Mouse (Mus musculus): Measurements from ENCODE around the gene Dpp7. TPM values are rescaled to one million over a fixed set of nuclear protein-coding genes. Genes with fewer than 3 reads are reported as not detected.

The Dpp7 gene
- polyA plus RNA-seq, 1 experiment from 2014 or later, result 27.0 TPM

DNA sequence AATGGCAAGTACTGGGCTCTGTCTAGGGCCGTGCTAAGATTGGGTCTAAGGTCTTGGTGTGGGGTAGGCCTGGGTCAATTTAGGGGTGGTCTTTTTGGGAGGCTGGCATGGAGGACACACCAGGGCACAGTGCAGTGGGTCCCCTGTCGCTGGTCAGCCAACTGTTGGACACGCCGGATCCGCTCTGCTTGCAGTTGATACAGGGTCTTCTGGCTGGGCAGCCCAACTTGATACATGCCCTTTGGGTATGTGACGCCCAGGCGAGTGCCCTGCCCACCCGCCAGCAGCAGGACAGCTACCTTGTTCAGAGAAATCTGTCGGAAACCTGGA is 8.6 kb upstream of the Dpp7 start:
- peaks cover 43% of the 10 kb centered on the region for H3K27me3 ChIP-seq
- WGBS, result 24% methylated on average over 9 of the region's 9 CpGs
- peak overlapping the region; percentile 69 for H3K9ac ChIP-seq
- no peaks in the 10 kb centered on the region for H3K36me3 ChIP-seq
- peak overlapping the region; percentile 54 for H3K4me3 ChIP-seq
- H3K4me1 ChIP-seq, result peaks cover 5% of the 10 kb centered on the region; the same call in 1 of the 2 replicates
- H3K9me3 ChIP-seq, result no peaks in the 10 kb centered on the region
- H3K27ac ChIP-seq, result no peak overlapping the region
- ATAC-seq (ENCODE audit: insufficient number of reproducible peaks, insufficient read depth, low FRiP score, low TSS enrichment), result no peak; the same call in 1 of the 2 replicates
- H3K4me2 ChIP-seq (replicated peaks), result peak overlapping the region; percentile 99

DNA sequence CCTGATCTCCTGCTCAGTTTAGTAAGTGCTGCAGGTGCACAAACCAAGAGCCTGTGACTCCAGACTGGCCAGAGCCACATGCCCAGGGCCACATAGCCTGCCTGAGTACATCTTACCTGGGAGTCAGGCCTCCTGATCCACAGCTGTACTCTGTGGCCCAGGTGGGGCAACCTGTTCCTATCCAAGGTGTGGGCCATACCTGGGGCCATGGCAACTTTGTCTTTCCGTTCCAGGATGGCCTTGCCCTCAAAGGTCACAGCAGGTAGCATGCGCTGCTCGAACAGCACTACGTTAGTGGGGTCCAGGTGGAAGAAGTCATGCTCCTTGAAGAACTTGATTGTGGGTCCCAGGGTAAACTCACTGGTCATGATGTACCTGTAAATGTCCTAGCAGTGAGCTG is 8.2 kb upstream of the Dpp7 start:
- ATAC-seq (ENCODE audit: insufficient number of reproducible peaks, insufficient read depth, low FRiP score, low TSS enrichment), result no peak
- Histone ChIP-seq H3K27ac (no peak overlapping the region), H3K36me3 (no peaks in the 10 kb centered on the region), H3K27me3 (peaks cover 43% of the 10 kb centered on the region), H3K9ac (no peak overlapping the region), H3K4me2 (replicated peaks) (peak overlapping the region; percentile 99; the same call in 1 of the 2 replicates), H3K4me3 (peak overlapping the region; percentile 54; the same call in 1 of the 2 replicates), H3K4me1 (peaks cover 5% of the 10 kb centered on the region; the same call in 1 of the 2 replicates), H3K9me3 (no peaks in the 10 kb centered on the region)
- WGBS, result 85% methylated on average over 4 of the region's 4 CpGs

DNA sequence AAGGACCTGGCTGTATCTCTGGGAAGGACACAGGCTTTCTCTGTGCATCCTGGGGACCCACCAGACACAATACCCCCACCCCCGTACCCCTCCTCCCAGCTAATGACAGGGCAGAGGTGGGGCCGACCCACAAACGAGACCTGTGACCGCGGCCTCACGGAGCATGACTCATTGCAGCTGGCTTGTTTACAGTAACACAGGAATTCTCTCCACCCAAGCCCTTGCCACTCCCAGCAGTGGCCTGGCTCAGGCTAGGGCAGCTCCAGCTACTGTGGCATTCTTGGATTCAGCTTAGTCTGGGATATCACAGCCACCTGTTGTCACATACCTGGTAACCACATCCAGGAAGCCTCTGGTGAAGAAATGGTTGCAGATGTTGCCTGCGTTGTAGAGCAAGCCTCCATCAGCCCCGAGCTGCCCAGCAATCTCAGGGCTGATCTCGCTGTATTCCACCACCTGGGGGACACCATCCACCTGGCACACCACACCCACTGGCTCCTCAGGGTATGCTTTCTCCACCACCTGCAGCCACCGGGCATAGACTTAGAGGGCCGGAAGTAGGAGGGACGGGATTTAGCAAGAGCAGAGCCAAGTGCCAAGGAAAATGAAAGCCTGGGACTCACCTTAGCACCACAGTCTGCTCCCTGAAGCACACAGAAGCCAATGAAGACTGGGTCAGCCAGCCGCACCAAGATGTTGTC is 7.5 kb upstream of the Dpp7 start:
- Histone ChIP-seq H3K36me3 (no peaks in the 10 kb centered on the region), H3K9me3 (no peaks in the 10 kb centered on the region), H3K27ac (no peak overlapping the region), H3K9ac (no peak overlapping the region), H3K4me1 (peaks cover 5% of the 10 kb centered on the region; the same call in 1 of the 2 replicates), H3K27me3 (peaks cover 43% of the 10 kb centered on the region), H3K4me2 (replicated peaks) (no peak overlapping the region), H3K4me3 (no peak overlapping the region)
- WGBS, result 57% methylated on average over 13 of the region's 13 CpGs
- no peak for ATAC-seq (ENCODE audit: insufficient number of reproducible peaks, insufficient read depth, low FRiP score, low TSS enrichment)

DNA sequence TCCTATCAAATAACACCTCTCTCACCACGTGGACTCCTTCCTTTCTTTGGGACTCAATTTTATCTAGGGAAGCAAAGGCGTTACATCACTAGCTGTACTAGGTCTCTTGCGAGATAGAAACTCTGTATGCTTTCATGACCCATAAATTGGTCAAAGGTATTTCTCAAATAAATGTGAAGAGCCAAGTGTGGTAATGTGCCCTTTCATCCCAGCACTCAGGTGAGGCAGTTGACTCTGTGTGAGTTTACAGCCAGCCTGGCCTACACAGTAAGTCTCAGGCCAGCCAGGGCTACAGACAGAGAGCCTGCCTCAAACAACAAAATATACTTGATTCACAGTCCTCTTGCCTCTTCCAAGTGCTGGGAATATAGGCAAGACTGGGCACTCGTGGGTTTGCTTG is 3.7 kb upstream of the Dpp7 start:
- Histone ChIP-seq H3K4me3 (no peak overlapping the region), H3K27me3 (peaks cover 26% of the 10 kb centered on the region), H3K4me2 (replicated peaks) (no peak overlapping the region), H3K4me1 (peaks cover 16% of the 10 kb centered on the region), H3K9ac (no peak overlapping the region), H3K27ac (no peak overlapping the region), H3K9me3 (no peaks in the 10 kb centered on the region), H3K36me3 (no peaks in the 10 kb centered on the region)
- 79% methylated on average over 4 of the region's 4 CpGs for WGBS
- ATAC-seq (ENCODE audit: insufficient number of reproducible peaks, insufficient read depth, low FRiP score, low TSS enrichment), result no peak

DNA sequence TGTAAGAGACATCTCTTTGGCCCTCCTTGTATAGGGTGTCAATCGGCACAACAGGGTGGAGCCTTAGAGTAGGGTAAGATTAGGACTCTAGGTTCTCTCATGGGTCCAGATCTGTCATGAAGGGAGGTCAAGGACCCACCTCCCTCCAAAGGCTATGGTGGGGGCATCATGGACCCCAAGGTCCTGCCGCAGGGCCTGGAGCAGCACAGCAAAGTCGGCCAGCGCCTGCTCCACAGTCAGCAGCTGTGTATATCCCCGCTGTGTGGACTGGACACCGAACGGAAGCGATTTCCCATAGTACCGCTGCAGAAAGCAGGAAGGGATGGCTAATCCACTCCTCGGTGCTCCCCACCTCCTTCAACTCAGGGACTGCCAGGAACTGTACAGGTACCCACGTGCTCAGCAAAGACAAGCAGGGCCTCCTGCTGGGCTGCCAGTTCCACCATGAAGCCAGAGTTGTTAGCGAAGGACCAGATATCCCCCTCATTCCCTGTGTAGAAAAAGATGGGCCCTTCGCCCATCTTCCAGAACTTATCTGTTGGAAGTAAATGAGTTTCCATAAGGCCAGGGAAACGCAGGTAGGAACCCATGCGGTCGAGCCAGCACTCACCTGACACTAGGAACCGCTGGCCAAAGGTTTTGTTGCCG is 616 bp downstream of the Dpp7 start:
- Histone ChIP-seq H3K27ac (no peak overlapping the region), H3K9me3 (no peaks in the 10 kb centered on the region), H3K4me3 (peak overlapping the region; percentile 55), H3K4me2 (replicated peaks) (peak overlapping the region; percentile 79), H3K9ac (0 out of 2 replicates have a peak overlapping the region, but pooled peaks have one; percentile 40), H3K4me1 (peaks cover 15% of the 10 kb centered on the region), H3K36me3 (peaks cover 30% of the 10 kb centered on the region), H3K27me3 (no peaks in the 10 kb centered on the region)
- 39% methylated on average over 18 of the region's 18 CpGs for WGBS
- ATAC-seq (ENCODE audit: insufficient number of reproducible peaks, insufficient read depth, low FRiP score, low TSS enrichment), result no peak

DNA sequence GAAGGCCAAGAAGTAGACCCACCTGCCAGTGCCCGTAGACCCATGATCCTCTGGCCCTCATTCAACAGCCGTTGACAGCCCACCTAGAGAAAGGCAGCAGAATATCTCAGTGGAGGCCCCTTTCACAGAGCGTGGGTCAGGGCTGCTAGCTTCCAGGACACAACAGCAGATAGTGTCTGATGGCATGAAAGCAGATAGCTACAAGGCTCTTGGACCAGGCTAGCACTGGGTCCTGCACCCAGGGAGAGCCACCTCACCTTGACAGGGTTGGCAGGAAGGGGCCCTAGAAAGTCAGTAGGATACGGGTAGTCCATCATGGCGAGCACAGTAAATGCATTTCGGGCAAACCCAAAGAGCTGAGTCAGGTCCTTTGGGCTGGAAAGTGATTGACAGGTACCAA is 1.9 kb downstream of the Dpp7 start:
- H3K36me3 ChIP-seq, result peaks cover 43% of the 10 kb centered on the region
- WGBS, result 82% methylated on average over 6 of the region's 6 CpGs
- no peak overlapping the region for H3K9ac ChIP-seq
- no peak for ATAC-seq (ENCODE audit: insufficient number of reproducible peaks, insufficient read depth, low FRiP score, low TSS enrichment)
- H3K4me2 ChIP-seq (replicated peaks), result no peak overlapping the region
- H3K4me3 ChIP-seq, result no peak overlapping the region
- peaks cover 15% of the 10 kb centered on the region for H3K4me1 ChIP-seq
- no peaks in the 10 kb centered on the region for H3K27me3 ChIP-seq
- H3K27ac ChIP-seq, result no peak overlapping the region
- H3K9me3 ChIP-seq, result no peaks in the 10 kb centered on the region

DNA sequence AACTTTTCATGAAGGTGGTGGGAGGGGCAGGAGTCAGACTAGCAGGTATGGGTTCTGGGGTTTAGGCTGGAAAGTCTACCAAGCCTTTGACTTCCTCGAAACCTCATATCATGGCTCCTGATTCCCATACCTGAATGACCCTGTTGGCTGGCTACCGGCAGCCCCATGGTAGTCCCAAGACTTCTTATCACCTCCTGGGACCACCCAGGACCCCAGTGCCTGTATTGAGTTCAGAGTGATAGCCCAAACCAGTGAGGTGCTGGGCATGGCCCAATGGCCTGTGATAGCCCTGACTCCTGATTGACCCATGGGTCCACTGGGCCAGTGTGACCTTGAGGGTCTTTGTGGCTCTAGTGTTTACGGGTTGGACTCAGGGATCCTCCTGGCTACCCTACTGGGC is 5.5 kb downstream of the Dpp7 start:
- Histone ChIP-seq H3K4me1 (peaks cover 7% of the 10 kb centered on the region), H3K27ac (no peak overlapping the region), H3K27me3 (no peaks in the 10 kb centered on the region), H3K4me2 (replicated peaks) (no peak overlapping the region), H3K9ac (no peak overlapping the region), H3K4me3 (no peak overlapping the region), H3K36me3 (peaks cover 75% of the 10 kb centered on the region), H3K9me3 (no peaks in the 10 kb centered on the region)
- 95% methylated on average over 3 of the region's 3 CpGs for WGBS
- ATAC-seq (ENCODE audit: insufficient number of reproducible peaks, insufficient read depth, low FRiP score, low TSS enrichment), result no peak

DNA sequence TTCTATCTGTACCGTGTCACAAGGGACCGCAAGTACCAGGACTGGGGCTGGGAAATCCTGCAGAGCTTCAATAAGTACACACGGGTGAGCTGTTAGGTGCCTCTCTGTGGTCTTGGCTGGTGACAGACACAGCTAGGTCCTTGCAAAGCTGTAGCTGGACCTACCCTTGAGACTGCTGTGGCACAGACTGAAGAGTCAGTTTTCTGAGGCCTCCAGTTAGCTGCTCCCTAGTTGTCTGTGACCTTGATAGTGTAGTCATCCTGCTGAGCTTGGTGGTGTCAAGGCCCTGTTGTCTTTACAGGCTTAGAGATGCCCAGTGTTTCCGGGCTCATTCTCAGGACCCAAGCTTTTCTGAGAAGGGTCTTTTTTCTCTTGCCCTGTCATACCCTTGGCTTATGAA is 6.7 kb downstream of the Dpp7 start:
- Histone ChIP-seq H3K9ac (no peak overlapping the region), H3K27ac (no peak overlapping the region), H3K36me3 (peaks cover 87% of the 10 kb centered on the region), H3K4me2 (replicated peaks) (no peak overlapping the region), H3K4me3 (no peak overlapping the region), H3K9me3 (no peaks in the 10 kb centered on the region), H3K27me3 (no peaks in the 10 kb centered on the region), H3K4me1 (no peaks in the 10 kb centered on the region)
- WGBS, result 93% methylated on average over 4 of the region's 4 CpGs
- no peak for ATAC-seq (ENCODE audit: insufficient number of reproducible peaks, insufficient read depth, low FRiP score, low TSS enrichment)

DNA sequence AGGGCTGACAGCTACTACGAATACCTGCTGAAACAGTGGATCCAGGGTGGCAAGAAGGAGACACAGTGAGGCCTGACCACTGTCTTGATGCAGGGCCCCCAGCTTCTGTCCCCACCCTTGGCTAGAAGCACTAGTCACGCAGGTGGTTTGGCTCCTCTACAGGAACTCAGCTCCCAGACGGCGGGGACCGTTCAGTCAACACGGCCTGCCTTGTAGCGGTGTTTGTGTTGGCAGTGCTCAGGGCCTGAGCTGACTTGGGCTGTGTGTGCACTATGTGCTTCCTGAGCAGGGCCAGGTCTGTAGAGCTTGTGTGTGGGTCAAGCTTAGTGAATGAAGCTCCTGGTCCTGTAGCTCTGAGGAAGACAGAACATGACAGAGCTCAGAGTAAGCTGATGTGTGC is 8.0 kb downstream of the Dpp7 start:
- no peak for ATAC-seq (ENCODE audit: insufficient number of reproducible peaks, insufficient read depth, low FRiP score, low TSS enrichment)
- 94% methylated on average over 7 of the region's 7 CpGs for WGBS
- H3K9me3 ChIP-seq, result no peaks in the 10 kb centered on the region
- H3K27ac ChIP-seq, result no peak overlapping the region
- H3K4me1 ChIP-seq, result no peaks in the 10 kb centered on the region
- H3K36me3 ChIP-seq, result peaks cover 97% of the 10 kb centered on the region
- no peak overlapping the region for H3K4me2 ChIP-seq (replicated peaks)
- no peak overlapping the region for H3K9ac ChIP-seq
- H3K27me3 ChIP-seq, result no peaks in the 10 kb centered on the region
- no peak overlapping the region for H3K4me3 ChIP-seq

DNA sequence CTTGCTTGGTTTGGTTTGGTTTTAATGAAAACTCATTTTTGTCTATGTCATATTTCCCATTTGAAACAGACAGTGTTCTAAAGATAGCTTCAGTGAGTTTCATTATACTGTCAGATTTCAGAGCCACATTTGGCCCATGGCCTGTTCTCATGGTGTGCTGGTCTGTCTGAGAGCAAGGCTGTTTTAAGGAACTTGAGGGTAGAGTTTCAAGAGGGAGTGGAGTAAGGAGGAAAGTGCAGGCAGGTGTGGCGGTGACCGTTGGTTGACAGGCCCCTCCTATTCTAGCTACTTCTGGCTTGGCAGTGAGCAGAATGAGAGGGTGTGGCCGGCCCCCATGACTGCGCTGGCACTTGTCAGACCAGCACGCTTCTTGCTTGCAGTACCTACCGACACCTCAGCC is 17.9 kb downstream of the Dpp7 start:
- WGBS, result 93% methylated on average over 6 of the region's 6 CpGs
- Histone ChIP-seq H3K4me3 (no peak overlapping the region), H3K9ac (no peak overlapping the region), H3K27ac (no peak overlapping the region), H3K4me2 (replicated peaks) (no peak overlapping the region), H3K36me3 (peaks cover 81% of the 10 kb centered on the region), H3K9me3 (no peaks in the 10 kb centered on the region), H3K27me3 (no peaks in the 10 kb centered on the region), H3K4me1 (peaks cover 6% of the 10 kb centered on the region)
- ATAC-seq (ENCODE audit: insufficient number of reproducible peaks, insufficient read depth, low FRiP score, low TSS enrichment), result no peak

DNA sequence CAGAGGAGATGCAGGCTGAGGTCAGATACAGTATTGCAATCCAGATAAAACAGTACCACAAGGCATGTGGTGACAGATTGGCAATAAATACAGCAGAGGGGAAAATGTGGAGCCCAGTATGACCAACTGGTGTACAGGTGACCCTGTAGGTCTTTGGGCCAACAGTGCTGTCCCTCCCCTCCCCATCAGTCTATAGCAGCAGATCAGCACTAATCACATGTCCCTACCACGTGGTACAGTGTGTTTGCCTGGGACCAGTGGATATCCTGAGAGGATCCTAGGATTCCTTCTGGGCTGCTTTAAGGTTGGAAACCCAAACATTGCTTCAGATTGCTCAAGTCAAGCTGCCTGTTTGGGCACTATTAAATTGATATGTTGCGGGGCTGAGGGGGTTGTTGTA is 22.6 kb downstream of the Dpp7 start:
- ATAC-seq (ENCODE audit: insufficient number of reproducible peaks, insufficient read depth, low FRiP score, low TSS enrichment), result no peak
- no peak overlapping the region for H3K27ac ChIP-seq
- no peaks in the 10 kb centered on the region for H3K27me3 ChIP-seq
- no peaks in the 10 kb centered on the region for H3K9me3 ChIP-seq
- H3K36me3 ChIP-seq, result peaks cover 44% of the 10 kb centered on the region
- peak overlapping the region; percentile 93 for H3K4me3 ChIP-seq
- H3K9ac ChIP-seq, result peak overlapping the region; percentile 85
- H3K4me1 ChIP-seq, result peaks cover 15% of the 10 kb centered on the region
- peak overlapping the region; percentile 91 for H3K4me2 ChIP-seq (replicated peaks)
- WGBS, result 77% methylated on average over 2 of the region's 2 CpGs

Measured in embryonic facial prominence, embryonic 12.5 days (tissue).